Comparison of ENCODE assay signal across 46 mouse cellular contexts in the genomic region with DNA sequence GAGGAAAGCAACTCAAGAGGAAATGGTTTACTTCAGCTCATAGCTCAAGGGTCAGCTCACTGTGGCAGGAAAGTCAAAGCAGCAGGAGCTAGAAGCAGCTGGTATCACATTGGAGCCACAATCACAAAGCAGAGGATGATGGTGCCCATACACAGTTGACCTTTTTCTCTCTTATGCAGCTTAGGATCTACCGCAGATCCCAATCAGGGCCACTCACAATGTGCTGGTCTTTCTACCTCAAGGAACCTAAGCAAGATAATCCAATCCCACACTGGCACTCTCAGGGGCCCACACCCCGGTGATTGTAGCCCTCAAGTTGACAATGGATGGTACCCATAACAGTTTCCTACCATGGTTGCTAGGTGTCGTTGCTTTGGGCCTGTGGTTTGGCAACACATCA. TPM values are rescaled to one million over a fixed set of nuclear protein-coding genes. Genes with fewer than 3 reads are reported as not detected.
"Had no signal": no experiment of that assay in that cellular context is flagged by ENCODE, and none has a peak within 500 bp of the region (broad histone marks: within the 10 kb centered on the region; RNA-seq: fewer than 3 reads in every experiment).

No protein-coding gene starts in this region.

- DNase-seq: left cerebral cortex, postnatal 4 days; liver; liver, embryonic 13.5 days; liver, postnatal 0 days; lung, adult 18-20 months; lung, adult 2 months; lung, embryonic 14.5 days; lung, postnatal 10 days; lung, postnatal 14 days; lung, postnatal 36 days; lung, postnatal 4 days; midbrain, embryonic 14.5 days had no signal

- ATAC-seq: liver, embryonic 12.5 days; liver, postnatal 0 days; lung, postnatal 0 days; midbrain, embryonic 13.5 days; midbrain, embryonic 15.5 days had no signal

- H3K27me3 ChIP-seq: limb, embryonic 12.5 days; limb, embryonic 13.5 days; limb, embryonic 15.5 days; liver, embryonic 12.5 days; liver, embryonic 13.5 days; liver, embryonic 15.5 days; lung, embryonic 15.5 days; megakaryocyte, embryonic 14.5 days; midbrain, embryonic 12.5 days; midbrain, embryonic 13.5 days; midbrain, embryonic 15.5 days; neural tube, embryonic 12.5 days had no signal

- H3K27ac ChIP-seq: limb, embryonic 10.5 days; limb, embryonic 12.5 days; limb, embryonic 13.5 days; limb, embryonic 15.5 days; liver, embryonic 12.5 days; liver, embryonic 13.5 days; liver, embryonic 14.5 days; liver, embryonic 15.5 days; lung, embryonic 15.5 days; macrophage; midbrain, embryonic 10.5 days; midbrain, embryonic 12.5 days; midbrain, embryonic 13.5 days; midbrain, embryonic 15.5 days; neural tube, embryonic 12.5 days had no signal

- H3K4me1 ChIP-seq: liver, embryonic 12.5 days; liver, embryonic 13.5 days; liver, embryonic 15.5 days; megakaryocyte, embryonic 14.5 days; midbrain, embryonic 12.5 days; midbrain, embryonic 15.5 days; neural tube, embryonic 12.5 days had no signal

- H3K4me2 ChIP-seq: limb, embryonic 12.5 days; limb, embryonic 13.5 days; limb, embryonic 15.5 days; liver, embryonic 11.5 days; liver, embryonic 12.5 days; liver, embryonic 13.5 days; liver, embryonic 15.5 days; lung, embryonic 14.5 days; lung, embryonic 15.5 days; midbrain, embryonic 12.5 days; midbrain, embryonic 13.5 days; midbrain, embryonic 15.5 days; neural tube, embryonic 12.5 days had no signal

- H3K36me3 ChIP-seq: limb, embryonic 10.5 days; limb, embryonic 12.5 days; limb, embryonic 13.5 days; limb, embryonic 15.5 days; liver, embryonic 12.5 days; liver, embryonic 13.5 days; liver, embryonic 15.5 days; lung, embryonic 15.5 days; midbrain, embryonic 10.5 days; midbrain, embryonic 12.5 days; midbrain, embryonic 13.5 days; midbrain, embryonic 15.5 days; neural tube, embryonic 12.5 days had no signal

- H3K9me3 ChIP-seq: limb, embryonic 10.5 days; limb, embryonic 12.5 days; limb, embryonic 13.5 days; limb, embryonic 15.5 days; liver, embryonic 12.5 days; liver, embryonic 13.5 days; liver, embryonic 15.5 days; lung, embryonic 15.5 days; midbrain, embryonic 10.5 days; midbrain, embryonic 12.5 days; midbrain, embryonic 13.5 days; midbrain, embryonic 15.5 days; neural tube, embryonic 12.5 days had no signal

- H3K4me3 ChIP-seq: limb, embryonic 10.5 days; limb, embryonic 12.5 days; limb, embryonic 13.5 days; limb, embryonic 15.5 days; liver, embryonic 12.5 days; liver, embryonic 13.5 days; liver, embryonic 15.5 days; lung, embryonic 15.5 days; megakaryocyte, embryonic 14.5 days; midbrain, embryonic 10.5 days; midbrain, embryonic 12.5 days; midbrain, embryonic 13.5 days; midbrain, embryonic 15.5 days; myocyte; neural tube, embryonic 12.5 days had no signal

- H3K9ac ChIP-seq: limb, embryonic 12.5 days; limb, embryonic 13.5 days; limb, embryonic 15.5 days; liver, embryonic 12.5 days; liver, embryonic 13.5 days; liver, embryonic 14.5 days; liver, embryonic 15.5 days; liver, postnatal 0 days; lung, embryonic 14.5 days; lung, embryonic 15.5 days; midbrain, embryonic 12.5 days; midbrain, embryonic 13.5 days; midbrain, embryonic 15.5 days; neural tube, embryonic 12.5 days had no signal

RNA-seq across cellular contexts. Expression of a gene that starts 55.6 kb away (rescaled TPM):
- total RNA-seq: left cerebral cortex, adult 8-10 months; left cerebral cortex, postnatal 10 days; left cerebral cortex, postnatal 14 days; left cerebral cortex, postnatal 25 days; left cerebral cortex, postnatal 36 days; left cerebral cortex, postnatal 4 days; liver, adult 2 months; megakaryocyte progenitor cell, adult 5-6 weeks; megakaryocyte, adult 5-6 weeks; megakaryocyte-erythroid progenitor cell, adult 5-6 weeks; midbrain, postnatal 0 days; monocyte, adult 5-6 weeks had no signal
- polyA plus RNA-seq: limb, embryonic 10.5 days; limb, embryonic 11.5 days; limb, embryonic 12.5 days; limb, embryonic 13.5 days; limb, embryonic 14.5 days; limb, embryonic 15.5 days; liver, adult 2 months; liver, embryonic 11.5 days; liver, embryonic 12.5 days; liver, embryonic 13.5 days; liver, embryonic 14.5 days; liver, embryonic 15.5 days; liver, embryonic 16.5 days; liver, postnatal 0 days; lung, adult 2 months; lung, embryonic 14.5 days; lung, embryonic 15.5 days; lung, embryonic 16.5 days; lung, postnatal 0 days; macrophage; midbrain, embryonic 10.5 days; midbrain, embryonic 12.5 days; midbrain, embryonic 13.5 days; midbrain, embryonic 14.5 days; midbrain, embryonic 15.5 days; midbrain, postnatal 0 days; myocyte; neural tube, embryonic 11.5 days; neural tube, embryonic 12.5 days had no signal
